Mouse (Mus musculus): ENCODE results near the gene H2-D1. TPM values are rescaled to one million over a fixed set of nuclear protein-coding genes. Genes with fewer than 3 reads are reported as not detected.

H2-D1 gene
- total RNA-seq, 2 experiments from 2014 or later = 160 to 213 TPM

DNA sequence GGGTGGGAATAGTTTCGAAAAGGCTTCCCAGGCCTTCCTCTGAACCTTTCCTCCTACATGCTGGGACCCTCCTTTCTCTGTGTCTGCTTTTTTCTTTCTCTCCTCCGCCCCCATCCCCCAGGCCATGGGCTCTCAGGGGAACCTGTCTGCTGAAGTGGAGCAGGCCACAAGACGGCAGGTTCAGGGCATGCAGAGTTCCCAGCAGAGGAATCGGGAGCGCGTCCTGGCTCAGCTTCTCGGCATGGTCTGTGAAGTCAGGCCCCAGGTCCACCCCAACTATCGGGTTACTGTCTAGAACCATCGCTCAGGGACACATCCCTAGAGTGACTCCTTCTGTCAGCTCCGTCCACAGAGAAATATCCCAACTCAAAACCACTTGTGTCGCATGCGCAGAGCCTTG, 25.0 kb upstream of the H2-D1 start:
- no peak for ATAC-seq (replicated peaks; ENCODE audit: low FRiP score, poor library complexity, severe bottlenecking)

DNA sequence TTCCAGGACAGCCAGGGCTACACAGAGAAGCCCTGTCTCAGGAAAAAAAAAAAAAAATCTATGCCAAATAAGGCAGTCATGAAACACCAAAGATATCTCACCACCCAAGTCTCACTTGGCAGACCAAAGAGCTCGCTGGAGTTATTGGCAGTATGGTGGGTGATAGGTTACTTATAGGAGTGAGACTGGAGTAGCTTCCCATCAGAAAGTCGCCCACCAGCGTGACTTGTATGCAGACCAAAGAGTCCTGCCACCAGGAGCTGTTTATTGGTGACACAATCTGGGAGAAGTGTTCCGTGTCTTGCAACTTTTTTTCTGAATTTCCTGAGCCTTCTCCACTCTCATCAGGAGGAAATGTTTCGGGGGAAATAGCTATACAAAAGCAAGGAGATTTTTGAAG, 22.8 kb upstream of the H2-D1 start:
- no peak for ATAC-seq (replicated peaks; ENCODE audit: low FRiP score, poor library complexity, severe bottlenecking)

DNA sequence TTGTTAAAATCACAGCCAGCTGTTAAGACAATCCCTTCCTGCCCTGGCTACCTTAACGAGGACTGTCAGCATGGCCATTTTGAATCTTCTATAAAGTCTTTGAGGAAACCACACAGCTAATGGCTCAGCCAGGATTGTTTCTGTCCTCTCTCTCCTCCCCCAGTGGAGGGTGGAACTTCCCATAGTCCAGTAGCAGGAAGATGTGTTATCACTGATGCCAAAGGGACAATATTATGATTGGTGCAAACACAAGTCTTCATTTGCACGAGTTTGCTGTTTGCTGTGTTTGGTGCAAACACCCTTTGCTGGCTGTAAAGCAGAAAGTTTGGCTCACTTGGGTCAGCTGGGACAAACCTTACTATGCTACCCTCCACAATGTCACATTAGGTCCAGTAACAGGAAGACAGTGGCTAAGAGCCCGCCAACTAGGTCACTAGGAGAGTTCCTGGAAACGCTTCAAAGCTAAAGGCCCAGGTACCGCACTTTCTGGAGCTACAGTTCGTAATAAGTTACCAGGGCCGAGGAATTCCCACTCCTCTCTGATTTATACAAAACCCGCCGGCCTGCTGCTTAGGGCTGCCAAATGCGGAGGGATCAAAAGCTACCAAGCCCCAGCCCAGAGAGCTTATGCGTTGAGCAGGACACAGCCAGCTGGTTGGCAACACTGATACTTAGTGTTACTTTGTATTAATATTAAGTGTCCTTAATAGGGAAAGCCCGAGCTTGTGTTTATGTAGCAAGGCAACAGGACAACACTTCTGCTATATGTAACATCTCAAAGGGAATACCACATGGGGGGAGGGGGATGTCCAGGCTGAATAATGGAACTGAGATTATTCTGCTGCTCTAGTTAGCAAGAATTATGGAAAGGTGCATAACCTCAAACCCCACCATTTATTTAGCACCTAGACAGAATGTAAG, 21.9 kb upstream of the H2-D1 start:
- ATAC-seq (replicated peaks; ENCODE audit: low FRiP score, poor library complexity, severe bottlenecking) = no peak

DNA sequence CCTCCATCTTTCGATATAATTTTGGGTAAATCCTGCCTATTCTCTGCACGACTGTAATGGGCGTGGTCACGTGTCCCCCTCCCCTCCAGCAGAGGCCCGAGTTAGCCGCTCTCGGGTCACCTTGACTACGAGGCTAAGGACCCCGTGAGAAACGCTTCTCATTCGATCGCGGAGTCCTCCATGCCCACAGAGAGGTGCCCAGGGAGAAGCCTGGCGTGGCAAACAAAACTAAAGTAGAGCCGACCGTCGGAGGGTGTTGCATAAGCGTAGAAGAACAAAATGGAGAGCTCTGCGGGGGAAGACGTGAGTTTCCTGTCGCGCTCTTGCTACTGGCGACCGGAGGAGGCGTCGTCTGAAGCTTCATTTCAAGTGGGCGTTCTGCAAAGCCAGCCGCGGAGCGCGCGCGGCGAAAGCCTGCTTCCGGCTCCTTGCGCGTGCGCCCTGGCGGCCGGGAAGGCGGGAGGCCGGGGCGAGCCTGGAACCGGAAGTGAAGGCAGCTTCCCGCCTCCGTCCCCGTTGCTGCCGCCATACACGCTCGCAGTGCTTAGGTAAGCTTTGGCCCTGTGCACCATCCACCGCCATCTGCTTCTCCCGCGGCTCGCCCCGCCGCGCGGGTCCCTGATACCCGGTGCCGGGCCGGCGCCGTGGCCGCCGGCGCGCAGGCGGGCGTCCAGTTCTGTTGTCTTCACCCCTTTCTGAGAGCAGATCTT, 21.1 kb upstream of the H2-D1 start, which contains the start of gene Ddx39b:
Gene Ddx39b (plus strand): TSS at position 442 of the 710 bp plus-strand sequence.
- peak; percentile 86 for ATAC-seq (replicated peaks; ENCODE audit: low FRiP score, poor library complexity, severe bottlenecking)

DNA sequence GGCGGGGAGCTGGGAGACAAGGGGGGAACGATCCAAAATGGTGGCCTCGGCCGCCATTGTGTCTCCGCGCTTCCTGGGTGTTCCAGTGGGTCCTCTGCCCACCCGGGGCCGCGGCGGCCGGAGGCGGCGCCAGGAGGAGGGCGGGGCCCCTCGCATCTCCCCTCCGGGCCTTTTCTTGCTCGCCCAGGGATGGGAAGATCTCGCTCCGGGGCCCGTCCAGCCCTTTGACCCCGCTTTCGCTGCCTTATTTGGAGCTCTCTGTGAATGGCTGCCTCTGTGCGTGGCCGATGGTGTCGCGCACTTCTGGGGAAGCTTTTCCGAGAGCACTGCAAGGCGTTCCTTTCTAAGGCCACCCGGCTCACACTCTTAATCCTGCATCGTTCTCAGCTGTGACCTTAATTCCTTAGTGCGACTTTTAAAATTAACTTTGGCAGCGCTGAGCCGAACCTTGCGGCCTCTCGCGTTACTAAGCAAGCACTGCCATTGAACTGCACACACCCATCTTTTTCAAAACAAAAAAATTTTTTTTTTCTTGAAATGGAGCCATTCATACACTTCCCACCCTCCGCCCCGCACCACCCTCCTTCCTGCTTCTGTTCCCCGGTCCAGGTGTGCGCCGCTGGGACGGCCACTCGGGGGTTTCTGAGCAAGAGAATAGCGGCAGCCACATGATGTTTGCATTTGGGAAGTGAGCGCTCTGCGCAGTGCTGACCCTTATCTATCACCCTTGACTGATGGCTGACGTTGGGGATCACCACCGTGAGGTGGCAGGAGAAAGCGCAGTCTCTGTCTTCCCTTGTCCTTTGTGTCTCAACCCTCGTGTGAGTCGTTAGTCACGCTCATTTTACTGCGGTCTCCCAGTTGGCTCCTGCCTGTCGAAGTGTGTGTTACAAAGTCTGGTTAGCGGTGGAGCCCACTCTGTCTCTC, 20.3 kb upstream of the H2-D1 start:
- ATAC-seq (replicated peaks; ENCODE audit: low FRiP score, poor library complexity, severe bottlenecking) = peak; percentile 77

DNA sequence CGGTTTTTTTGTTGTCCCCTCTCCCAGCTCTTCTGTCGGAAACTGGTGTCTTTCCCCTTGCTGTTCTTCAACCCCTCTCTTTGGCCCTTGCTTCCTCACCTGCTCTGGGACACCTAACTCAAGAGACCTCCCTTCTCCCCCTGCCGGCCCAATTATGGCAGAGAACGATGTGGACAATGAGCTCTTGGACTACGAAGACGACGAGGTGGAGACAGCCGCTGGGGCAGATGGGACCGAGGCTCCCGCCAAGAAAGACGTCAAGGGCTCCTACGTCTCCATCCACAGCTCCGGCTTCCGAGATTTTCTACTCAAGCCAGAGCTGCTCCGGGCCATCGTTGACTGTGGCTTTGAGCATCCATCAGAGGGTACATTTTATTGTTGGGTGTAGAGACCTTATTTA, 19.4 kb upstream of the H2-D1 start:
- 0 out of 2 replicates have a peak, but pooled peaks have one; percentile 22 for ATAC-seq (replicated peaks; ENCODE audit: low FRiP score, poor library complexity, severe bottlenecking)

DNA sequence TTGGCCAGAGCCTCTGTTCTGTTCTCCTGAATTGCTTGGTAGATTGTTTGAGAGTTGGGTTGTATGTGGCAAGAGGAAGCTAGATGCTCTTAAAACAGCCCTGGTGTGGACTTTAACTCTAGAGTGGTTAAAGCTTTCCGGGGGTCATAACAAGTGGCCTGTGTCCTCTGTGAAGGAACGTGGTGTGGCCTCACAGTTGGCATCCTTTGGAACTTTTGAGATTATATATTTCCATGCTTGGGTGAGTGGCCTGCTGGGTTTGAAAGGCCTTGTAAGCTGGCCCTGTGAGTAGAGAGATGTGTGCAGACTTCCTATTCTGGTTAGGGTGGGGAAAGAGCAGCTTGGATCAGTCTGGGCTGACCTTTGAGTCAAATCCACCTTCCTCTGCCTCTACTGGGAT, 17.5 kb upstream of the H2-D1 start:
- no peak for ATAC-seq (replicated peaks; ENCODE audit: low FRiP score, poor library complexity, severe bottlenecking)

DNA sequence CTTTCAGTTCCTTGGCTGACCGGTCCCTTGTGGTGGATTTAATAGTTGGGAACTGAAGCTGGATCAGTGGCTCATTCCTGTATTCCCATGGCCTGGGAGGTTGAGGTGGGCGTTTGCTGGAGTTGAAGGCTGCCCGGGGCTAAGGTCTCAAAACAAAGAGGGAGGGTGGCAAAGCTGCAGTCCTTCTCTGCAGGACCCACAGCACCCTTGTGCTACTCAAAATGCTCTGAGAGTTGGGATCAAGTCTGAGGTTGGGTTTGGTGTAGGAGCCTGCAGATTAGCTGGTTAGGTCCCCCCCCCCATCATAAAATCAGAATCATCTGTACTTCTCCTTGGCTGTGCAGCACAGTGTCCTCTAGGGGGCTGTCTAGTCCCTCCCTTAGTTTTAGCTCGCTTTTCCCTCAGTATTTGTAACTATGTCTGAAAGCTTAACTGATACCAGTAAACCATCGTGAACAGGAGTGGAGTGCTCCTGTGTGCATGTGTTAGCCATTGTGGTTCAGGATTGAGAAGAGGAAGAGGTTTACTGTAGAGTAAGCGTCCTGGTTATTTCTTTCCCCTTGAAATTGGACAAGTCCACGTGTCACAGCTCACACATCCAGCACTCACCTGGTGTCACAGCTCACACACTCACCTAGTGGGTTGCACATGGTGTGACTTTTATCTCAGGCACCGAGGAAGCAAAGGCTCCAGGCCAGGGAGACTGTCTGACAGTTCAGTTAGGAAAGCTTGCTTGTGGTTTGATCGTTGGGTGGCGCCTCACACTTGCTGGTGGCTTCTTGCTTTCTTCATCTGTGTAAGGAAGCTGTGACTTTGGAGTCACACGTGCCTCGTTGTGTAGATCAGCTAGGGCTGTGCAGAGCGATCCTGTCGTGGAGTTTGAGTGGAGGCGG, 16.6 kb upstream of the H2-D1 start:
- ATAC-seq (replicated peaks; ENCODE audit: low FRiP score, poor library complexity, severe bottlenecking) = no peak

DNA sequence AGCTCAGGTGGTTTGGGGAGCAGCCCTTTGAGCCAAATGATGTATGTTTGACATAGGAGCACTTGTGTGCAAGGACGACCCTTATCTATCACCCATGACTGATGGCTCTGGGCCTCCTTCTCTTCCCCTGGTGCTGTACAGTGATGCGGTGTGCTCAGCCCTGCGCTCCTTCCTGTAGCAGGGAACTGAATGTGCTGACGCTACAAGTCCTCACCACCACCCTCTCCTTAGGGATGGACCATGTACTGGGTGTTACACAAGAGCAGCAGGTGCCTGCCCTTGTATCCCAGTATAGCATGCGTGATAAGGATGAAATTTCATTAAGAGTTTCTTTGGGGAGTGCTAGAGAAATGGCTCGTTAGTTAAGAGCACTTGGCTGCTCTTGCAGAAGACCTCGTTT, 15.4 kb upstream of the H2-D1 start:
- no peak for ATAC-seq (replicated peaks; ENCODE audit: low FRiP score, poor library complexity, severe bottlenecking)

DNA sequence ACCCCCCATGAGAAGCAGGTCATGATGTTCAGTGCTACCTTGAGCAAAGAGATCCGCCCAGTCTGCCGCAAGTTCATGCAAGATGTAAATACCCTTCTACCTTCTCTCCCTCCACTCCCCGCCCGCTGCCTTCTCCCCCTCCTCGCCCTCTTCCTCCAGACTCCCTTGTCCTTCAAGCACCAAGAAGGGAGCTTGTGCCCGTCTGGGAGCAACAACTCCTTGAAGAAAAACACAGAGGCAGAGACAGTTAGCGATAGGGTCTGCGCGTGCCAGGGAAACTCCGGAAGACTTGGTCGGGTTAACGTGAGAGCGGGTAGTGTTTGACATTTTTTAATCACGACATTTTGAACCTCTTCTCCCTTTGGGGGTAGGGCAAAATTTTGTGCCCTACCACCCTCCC, 13.5 kb upstream of the H2-D1 start:
- no peak for ATAC-seq (replicated peaks; ENCODE audit: low FRiP score, poor library complexity, severe bottlenecking)

DNA sequence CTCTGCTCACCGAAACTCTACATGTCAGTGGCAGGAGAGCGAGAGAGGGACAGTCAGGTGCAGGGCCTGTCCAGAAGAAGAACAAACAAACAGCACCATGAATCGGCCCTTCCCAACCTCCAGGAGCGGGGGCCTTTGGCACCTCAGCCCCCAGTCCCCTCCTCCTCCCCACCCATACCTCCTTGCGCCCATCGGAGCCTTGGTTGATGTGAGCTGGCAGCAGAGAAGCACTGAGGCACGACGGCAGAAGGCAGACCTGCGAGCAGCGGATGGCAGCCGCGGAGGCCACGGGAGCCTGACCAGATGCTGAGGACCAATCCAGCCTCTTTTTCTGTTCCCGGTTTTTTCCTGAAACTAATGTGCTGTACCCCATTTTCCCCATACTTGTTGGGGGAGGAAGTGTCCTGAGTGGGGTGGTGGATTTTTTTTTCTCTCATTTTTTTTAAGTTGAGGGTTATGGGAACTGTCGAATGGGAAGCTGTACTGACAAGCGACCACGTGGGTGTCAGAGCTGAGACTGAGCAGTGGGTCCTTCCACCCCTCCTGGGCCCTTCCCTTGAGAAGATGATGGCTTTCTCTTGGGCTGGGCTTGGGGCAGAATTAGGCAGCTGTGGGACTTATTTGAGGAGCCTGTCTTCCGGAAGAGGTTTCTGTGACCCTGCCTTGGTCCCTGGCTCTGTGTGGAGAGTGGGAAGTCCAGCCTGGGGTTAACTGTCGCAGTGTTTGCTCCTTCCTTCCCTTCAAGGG, 12.9 kb upstream of the H2-D1 start:
- no peak for ATAC-seq (replicated peaks; ENCODE audit: low FRiP score, poor library complexity, severe bottlenecking)

DNA sequence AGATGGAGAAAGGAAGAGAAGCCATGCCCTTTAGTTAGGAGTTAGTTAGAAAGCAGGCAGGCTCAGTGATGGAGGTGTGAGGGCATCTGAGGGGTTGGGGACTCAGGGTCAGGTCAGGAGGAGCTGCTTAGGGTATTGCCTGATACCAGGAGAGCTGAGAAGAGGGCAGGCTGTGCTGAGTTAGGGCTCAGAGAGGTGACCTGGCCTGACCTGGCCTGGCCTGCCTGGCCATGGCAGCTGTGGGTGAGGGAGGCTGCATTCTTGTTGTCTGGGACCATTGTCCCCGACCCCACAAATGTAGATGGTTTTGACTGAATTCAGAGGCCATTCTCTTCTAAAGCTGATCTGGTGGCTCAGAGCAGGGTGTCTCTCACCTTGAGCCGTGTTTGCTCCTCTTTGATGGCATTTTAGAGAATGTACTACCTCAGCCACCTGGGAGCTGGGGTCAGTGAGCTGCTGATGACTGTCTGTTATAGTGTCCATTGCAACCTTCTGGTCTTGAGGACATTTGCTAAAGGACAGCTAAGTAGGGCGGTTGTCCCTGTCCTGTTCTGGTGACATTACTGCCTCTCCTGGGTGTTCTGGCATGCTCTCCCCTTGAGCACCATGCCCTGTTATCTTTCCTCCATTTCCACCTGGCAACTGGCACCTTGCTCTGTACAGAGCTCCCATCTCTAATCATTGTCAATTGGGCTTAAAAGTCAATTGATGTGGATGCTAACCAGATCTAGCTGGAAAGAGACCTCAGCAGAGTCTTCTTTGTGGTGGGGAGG, 12.0 kb upstream of the H2-D1 start:
- no peak for ATAC-seq (replicated peaks; ENCODE audit: low FRiP score, poor library complexity, severe bottlenecking)

DNA sequence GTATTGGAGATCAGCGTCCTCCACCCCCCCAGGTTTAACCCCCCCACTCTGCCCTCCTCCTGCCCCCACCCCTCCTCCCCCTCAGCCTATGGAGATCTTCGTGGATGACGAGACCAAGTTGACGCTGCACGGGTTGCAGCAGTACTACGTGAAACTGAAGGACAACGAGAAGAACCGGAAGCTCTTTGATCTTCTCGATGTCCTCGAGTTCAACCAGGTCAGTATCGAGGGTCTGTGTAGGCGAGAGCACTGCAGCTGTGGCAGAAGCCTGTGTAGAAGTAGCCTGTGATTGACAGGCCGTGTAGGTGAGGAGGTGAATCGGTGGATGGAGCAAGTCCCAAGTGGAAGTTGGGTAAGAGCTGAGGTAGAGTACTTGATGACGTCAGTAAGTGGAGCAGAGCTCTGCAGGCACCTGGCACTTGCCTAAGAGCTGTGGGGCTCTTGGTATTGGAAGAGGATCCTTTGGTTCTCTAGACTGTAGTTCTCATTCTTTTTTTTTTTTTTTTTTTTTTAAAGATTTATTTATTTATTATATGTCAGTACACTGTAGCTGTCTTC, 11.3 kb upstream of the H2-D1 start:
- ATAC-seq (replicated peaks; ENCODE audit: low FRiP score, poor library complexity, severe bottlenecking) = no peak

DNA sequence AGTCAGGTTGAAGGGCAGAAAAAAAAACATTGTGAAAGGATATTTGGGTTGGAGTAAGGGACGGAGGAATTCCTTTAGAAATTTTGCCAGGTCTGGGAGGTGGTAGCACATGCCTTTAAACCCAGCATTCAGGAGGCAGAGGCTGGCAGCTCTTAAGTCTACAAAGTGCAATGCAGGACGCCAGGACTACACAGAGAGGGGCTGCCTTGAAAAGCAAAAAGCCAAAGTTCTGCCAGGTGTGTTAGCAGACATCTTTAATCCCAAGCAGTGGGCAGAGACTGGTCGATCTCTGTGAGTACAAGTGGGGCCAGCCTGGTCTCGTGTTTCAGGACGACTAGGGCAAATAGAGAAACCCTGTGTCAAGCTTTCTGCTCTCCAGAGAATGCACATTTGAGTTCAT, 10.5 kb upstream of the H2-D1 start:
- ATAC-seq (replicated peaks; ENCODE audit: low FRiP score, poor library complexity, severe bottlenecking) = no peak

DNA sequence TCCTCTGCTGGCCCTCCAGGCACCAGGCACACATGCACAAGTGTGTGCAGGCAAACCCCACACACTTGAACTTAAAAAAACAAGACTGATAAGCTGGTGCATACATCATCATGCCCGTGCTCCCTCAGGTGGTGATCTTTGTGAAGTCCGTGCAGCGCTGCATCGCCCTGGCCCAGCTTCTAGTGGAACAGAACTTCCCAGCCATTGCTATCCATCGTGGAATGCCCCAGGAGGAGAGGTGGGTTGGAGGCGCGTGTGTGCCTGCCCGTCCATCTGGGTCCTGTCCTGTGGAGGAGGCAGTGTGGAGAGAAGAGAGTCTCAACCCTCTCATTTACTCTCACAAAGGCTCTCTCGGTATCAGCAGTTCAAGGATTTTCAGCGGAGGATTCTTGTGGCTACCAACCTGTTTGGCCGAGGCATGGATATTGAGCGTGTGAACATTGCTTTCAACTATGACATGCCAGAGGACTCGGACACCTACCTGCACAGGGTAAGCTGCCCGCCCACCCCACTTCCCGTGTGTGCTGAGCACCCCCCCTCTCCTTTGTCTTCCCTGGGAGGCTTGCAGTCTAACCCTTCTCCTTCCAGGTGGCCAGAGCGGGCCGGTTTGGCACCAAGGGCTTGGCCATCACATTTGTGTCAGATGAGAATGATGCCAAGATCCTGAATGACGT, 9.8 kb upstream of the H2-D1 start:
- no peak for ATAC-seq (replicated peaks; ENCODE audit: low FRiP score, poor library complexity, severe bottlenecking)

DNA sequence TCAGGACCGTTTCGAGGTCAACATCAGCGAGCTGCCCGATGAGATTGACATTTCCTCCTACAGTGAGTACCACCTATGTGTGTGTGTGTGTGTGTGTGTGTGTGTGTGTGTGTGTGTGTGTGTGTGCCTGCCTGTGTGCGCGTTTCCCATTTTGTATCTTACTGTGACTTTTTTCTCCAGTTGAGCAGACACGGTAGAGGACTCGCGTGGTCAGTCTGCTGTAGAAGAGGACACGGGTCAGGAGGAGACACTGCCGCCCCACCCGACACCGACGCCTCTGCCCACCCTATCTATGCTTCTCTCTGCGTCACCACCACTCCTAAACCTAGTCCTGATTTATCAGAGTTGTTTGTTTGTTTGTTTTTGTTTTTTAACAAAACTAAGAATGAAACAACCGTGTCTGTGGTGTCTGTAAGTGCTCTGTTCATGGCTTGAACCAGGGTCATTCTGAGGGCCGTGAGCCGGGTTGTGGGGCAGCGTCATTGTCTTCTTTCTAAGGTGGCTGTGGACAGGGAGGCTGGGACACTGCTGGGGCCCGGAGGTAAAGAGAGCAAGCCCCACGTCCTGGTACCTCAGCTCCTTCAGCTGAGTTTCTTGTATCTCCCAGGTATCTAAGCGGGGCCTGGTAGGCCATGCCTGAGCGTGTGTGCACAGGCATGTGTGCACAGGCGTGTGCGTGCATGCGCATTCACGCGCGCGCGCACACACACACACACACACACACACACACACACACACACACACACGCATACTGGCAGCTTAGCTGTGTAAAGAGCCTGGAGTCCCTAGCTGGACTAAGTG, 9.0 kb upstream of the H2-D1 start:
- no peak for ATAC-seq (replicated peaks; ENCODE audit: low FRiP score, poor library complexity, severe bottlenecking)
